Mouse (Mus musculus) midbrain, embryonic 12.5 days (tissue): ENCODE measurements around the gene Oas1h. TPM values are rescaled to one million over a fixed set of nuclear protein-coding genes. Genes with fewer than 3 reads are reported as not detected.
A peak's percentile ranks its signal among the peaks of the same experiment; 100 is the strongest.

Experiments
- ATAC-seq: fragments of 200-750 bp; cut with Nextera tagmentation; 2 replicates; pipeline ENCODE4 v1.8.0; 2017; ENCODE audit warnings: low read depth, moderate TSS enrichment, moderate library complexity; ENCODE audit not compliant: low FRiP score
- H3K27ac ChIP-seq: fragments of 300-500 bp; sonication (generic); replicated peaks from 2 replicates; pipeline ENCODE4 v1.5.1; 2016; ENCODE audit warnings: mild to moderate bottlenecking
- H3K27me3 ChIP-seq: fragments of 300-500 bp; sonication (generic); 2 replicates; pipeline ENCODE4 v1.6.1; 2016; ENCODE audit warnings: mild to moderate bottlenecking
- H3K36me3 ChIP-seq: fragments of 300-500 bp; sonication (generic); 2 replicates; pipeline ENCODE4 v1.6.1; 2016
- H3K4me1 ChIP-seq: fragments of 300-500 bp; sonication (generic); 2 replicates; pipeline ENCODE4 v1.6.1; 2016
- H3K4me2 ChIP-seq: fragments of 300-500 bp; sonication (generic); replicated peaks from 2 replicates; pipeline ENCODE4 v1.6.1; 2016; ENCODE audit warnings: mild to moderate bottlenecking, moderate library complexity
- H3K4me3 ChIP-seq: fragments of 300-500 bp; sonication (generic); 2 replicates; pipeline ENCODE4 v1.5.1; 2016; ENCODE audit warnings: mild to moderate bottlenecking
- H3K9ac ChIP-seq: fragments of 300-500 bp; sonication (generic); replicated peaks from 2 replicates; pipeline ENCODE4 v1.6.1; 2016; ENCODE audit warnings: mild to moderate bottlenecking, moderate library complexity
- H3K9me3 ChIP-seq: fragments of 300-500 bp; sonication (generic); 2 replicates; pipeline ENCODE4 v1.6.1; 2016; ENCODE audit warnings: mild to moderate bottlenecking
- WGBS: fragments of 180-500 bp; shearing (Covaris S2); methylation state at CpG from one replicate; pipeline ENCODE4 v1.1.7; 2016; 5-methylcytosine and 5-hydroxymethylcytosine counted together
- polyA plus RNA-seq: library from polyadenylated mRNA; unstranded; fragments of >200 nt; fragmentation: Nextera tagmentation; extraction: Ambion mirVana; gene quantifications from 2 replicates; pipeline ENCODE4 v1.2.1, GENCODE M21; 2016

Gene Oas1h
- not detected in 2 replicates for polyA plus RNA-seq

DNA sequence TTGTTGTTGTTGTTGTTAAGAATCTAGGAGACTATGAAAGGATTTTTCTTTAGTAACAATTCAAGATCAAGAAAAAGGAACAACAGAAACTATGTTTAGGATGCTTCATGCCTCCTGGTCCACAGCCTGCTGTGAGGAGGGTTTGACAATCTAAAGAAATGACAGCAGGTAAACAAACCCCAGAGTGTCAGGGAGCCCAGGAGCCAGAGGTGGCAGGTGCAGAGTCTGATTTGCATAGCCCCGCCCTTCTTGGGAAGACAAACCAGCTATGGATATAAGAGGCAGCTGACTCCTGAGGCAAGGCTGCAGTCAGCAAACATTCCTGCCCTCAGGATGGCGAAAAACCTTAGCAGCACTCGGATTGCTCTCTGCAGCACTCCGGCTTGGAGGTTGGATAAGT is at the start of gene Oas1h:
Oas1h (plus strand) TSS at position 301 of the 400 bp plus-strand sequence.
- Histone ChIP-seq H3K9ac (no peak within 1 kb of the TSS), H3K4me2 (no peak within 1 kb of the TSS), H3K27ac (no peak within 1 kb of the TSS), H3K27me3 (no peaks in the 10 kb centered on the region), H3K4me1 (no peaks in the 10 kb centered on the region), H3K36me3 (no peaks in the 10 kb centered on the region), H3K9me3 (no peaks in the 10 kb centered on the region), H3K4me3 (no peak within 1 kb of the TSS)
- 51% methylated on average over 4 of the region's 4 CpGs for WGBS
- no peak for ATAC-seq

DNA sequence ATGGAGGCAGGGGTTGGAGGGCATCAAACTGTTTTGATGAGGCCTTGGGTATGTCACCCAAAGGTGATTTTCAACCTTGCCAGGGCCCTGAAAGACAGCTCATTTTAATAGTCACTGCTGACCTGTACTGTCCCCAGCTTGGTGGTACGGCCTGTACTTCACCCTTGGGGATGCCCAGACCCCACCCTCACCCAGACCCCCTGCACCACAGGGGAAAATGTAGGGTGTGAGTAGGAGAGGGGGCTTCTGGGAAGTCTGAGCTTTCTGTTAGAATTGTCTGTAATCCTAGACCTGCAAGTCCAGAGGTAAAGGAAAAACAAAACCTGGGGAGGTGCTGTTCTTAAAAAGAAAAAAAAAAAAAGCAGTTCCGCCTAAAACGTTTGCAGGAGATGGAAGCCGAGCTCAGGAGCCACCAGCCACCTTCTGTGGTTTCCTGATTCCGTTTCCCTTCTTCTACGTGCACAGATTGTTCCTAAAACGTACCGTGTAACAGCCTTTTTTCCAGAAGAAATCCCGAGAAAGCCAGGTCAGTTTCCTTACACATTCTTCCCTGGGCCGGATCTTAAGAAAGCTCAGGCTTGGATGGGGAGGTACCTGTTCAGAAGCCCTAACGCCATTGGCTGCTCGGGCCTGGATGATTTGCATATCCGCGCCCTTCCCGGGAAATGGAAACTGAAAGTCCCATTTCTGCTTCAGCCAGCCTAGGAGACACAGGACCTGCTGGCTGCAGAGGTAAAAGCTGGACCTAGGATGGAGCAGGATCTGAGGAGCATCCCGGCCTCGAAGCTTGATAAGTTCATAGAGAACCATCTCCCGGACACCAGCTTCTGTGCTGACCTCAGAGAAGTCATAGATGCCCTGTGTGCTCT is 49.0 kb upstream of the Oas1h start, which contains the start of gene Oas1c:
Oas1c (minus strand) TSS at position 564 of the 869 bp plus-strand sequence.
- Histone ChIP-seq H3K9me3 (no peaks in the 10 kb centered on the region), H3K4me3 (peak within 1 kb of the TSS; percentile 21), H3K4me1 (peaks cover 11% of the 10 kb centered on the region; the same call in 1 of the 2 replicates), H3K4me2 (peak within 1 kb of the TSS; percentile 44), H3K27me3 (no peaks in the 10 kb centered on the region), H3K27ac (no peak within 1 kb of the TSS), H3K36me3 (no peaks in the 10 kb centered on the region), H3K9ac (peak within 1 kb of the TSS; percentile 32; the same call in 1 of the 2 replicates)
- WGBS, result 6% methylated on average over 18 of the region's 18 CpGs
- ATAC-seq, result peak; percentile 69; the same call in 1 of the 2 replicates

DNA sequence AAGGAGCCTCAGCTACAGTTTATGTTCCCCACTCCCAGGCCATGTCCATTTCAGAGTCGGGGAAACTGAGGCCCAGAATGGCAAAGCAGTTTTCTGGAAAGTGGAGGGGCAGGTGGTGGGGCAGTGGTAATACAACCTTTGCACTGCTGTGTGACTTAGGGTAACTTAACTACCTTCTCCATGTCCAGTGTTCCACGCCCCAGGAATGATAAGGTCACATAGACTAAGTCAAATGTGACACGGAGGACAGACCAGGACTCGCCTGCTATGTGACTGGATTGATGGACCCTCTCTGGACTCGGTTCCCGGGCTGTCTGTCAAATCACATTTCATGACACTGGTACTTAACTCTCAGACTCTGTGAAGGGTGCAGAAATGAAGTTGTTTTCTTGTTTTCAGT is 48.2 kb upstream of the Oas1h start:
- Histone ChIP-seq H3K36me3 (no peaks in the 10 kb centered on the region), H3K27me3 (no peaks in the 10 kb centered on the region), H3K9me3 (no peaks in the 10 kb centered on the region), H3K27ac (no peak overlapping the region), H3K4me3 (peak overlapping the region; percentile 21; the same call in 1 of the 2 replicates), H3K9ac (0 out of 2 replicates have a peak overlapping the region, but pooled peaks have one; percentile 32), H3K4me1 (peaks cover 11% of the 10 kb centered on the region; the same call in 1 of the 2 replicates), H3K4me2 (peak overlapping the region; percentile 44; the same call in 1 of the 2 replicates)
- no peak for ATAC-seq
- 84% methylated on average over 6 of the region's 6 CpGs for WGBS

DNA sequence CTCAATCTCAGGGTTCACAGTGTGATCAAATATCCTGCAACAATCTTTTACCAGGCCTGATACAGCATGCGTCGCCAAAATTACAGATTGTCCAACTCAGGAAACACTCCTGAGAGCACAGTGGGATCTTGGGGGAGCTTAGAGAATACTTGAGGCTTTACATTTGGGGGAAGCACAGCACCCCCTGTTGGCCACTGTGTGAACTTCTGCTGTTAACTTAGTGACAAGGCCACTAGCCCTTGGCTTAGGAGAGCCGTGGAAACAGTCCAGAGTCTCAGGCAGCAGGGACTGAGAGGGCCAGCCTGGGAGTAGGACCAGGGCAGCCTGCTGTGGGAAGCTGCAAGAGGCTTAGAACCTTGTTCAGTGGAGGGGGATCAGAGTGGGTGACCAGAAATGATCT is 45.3 kb upstream of the Oas1h start:
- peaks cover 8% of the 10 kb centered on the region; the same call in 1 of the 2 replicates for H3K9me3 ChIP-seq
- peaks cover 11% of the 10 kb centered on the region; the same call in 1 of the 2 replicates for H3K4me1 ChIP-seq
- no peak overlapping the region for H3K27ac ChIP-seq
- 71% methylated on average over 3 of the region's 3 CpGs for WGBS
- H3K36me3 ChIP-seq, result no peaks in the 10 kb centered on the region
- no peak overlapping the region for H3K9ac ChIP-seq
- no peak overlapping the region for H3K4me3 ChIP-seq
- no peak for ATAC-seq
- H3K4me2 ChIP-seq, result no peak overlapping the region
- H3K27me3 ChIP-seq, result no peaks in the 10 kb centered on the region

DNA sequence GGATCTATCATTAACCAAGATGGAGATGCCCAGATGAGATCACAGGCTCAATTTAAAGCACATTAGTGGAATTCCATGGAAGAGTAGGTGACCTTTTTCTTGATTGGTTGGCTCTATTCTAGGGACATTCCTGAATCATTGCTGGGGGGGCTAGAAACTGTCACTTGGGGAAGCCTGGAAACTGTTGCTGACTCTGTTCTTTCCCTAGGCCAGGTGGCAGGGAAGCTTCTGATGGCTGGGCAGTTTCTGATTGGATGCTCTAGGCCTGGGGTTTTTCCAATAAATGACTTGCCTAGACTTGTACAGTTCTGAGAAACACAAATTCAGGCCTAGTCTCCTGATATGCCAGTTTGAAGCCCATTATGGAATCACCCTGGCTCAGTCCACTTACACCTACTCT is 42.2 kb upstream of the Oas1h start:
- Histone ChIP-seq H3K9me3 (peaks cover 8% of the 10 kb centered on the region; the same call in 1 of the 2 replicates), H3K27ac (no peak overlapping the region), H3K27me3 (no peaks in the 10 kb centered on the region), H3K4me1 (no peaks in the 10 kb centered on the region), H3K4me2 (no peak overlapping the region), H3K4me3 (no peak overlapping the region), H3K36me3 (no peaks in the 10 kb centered on the region), H3K9ac (no peak overlapping the region)
- ATAC-seq, result no peak

DNA sequence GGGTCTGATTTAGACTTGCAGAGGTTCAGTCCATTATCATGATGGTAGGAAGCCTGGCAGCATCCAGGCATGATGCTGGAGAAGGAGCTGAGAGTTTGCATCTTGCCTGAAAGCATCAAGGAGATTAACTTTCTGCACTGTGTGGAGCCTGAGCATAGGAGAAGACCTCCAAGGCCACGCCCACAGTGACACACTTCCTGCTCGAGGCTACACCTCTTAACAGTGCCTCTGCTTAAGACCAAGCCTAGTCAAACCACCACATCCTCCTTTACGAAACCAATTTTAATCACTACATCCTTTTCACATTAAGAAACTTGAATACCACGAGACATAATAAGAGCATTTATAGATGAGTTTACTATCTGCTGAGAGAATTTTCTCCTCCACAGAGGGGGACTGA is 30.2 kb upstream of the Oas1h start:
- no peaks in the 10 kb centered on the region for H3K9me3 ChIP-seq
- no peak overlapping the region for H3K4me3 ChIP-seq
- H3K9ac ChIP-seq, result no peak overlapping the region
- 0 out of 2 replicates have a peak, but pooled peaks cover 1% of the 10 kb centered on the region for H3K27me3 ChIP-seq
- H3K27ac ChIP-seq, result no peak overlapping the region
- no peaks in the 10 kb centered on the region for H3K36me3 ChIP-seq
- no peak for ATAC-seq
- H3K4me2 ChIP-seq, result no peak overlapping the region
- WGBS, result 86% methylated on average over 4 of the region's 4 CpGs
- H3K4me1 ChIP-seq, result peaks cover 11% of the 10 kb centered on the region

DNA sequence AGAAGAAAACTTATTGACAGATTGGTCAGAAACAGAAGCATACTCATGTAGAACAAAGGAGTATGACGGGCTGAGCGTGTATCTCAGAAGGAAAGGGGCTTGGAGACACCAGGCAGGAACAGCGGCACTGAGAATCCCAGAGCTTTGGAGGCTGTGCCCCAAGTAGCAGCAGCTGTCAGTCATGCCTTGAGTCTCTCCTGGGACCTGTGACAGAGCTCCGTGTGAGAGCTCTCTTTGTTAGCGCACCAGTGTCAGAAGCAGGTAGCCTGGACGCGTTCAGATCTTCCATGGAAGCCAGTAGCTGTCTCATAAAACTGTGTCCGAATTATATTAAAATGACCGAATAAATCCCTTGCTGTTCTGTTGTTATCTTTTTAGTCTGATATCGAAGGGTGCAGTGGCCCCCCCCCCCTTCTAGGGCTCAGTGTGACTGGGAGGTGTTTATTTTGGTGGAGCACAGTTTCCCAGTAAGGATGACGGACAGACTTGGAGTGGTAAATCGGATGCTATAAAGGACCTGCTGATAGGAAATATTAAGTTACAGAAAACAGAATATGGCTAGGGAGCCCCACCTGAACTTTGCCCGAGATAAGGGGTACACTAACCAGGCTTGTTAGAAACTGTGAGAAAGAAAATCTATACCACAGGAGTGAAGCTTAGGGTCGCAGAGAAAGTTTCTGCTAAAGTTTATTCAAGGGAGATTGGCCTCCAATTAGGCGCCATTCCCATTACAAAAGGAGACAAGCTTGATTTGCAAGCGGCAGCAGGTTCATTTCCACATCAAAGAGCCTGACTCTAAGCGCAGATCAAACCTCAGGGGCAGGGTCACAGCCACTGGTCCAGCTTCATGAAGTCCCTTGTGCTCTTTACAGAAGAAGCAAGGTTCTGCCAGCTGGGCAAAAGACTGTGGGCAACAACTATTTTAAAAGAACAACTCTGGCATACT is 27.6 kb upstream of the Oas1h start:
- H3K36me3 ChIP-seq, result no peaks in the 10 kb centered on the region

DNA sequence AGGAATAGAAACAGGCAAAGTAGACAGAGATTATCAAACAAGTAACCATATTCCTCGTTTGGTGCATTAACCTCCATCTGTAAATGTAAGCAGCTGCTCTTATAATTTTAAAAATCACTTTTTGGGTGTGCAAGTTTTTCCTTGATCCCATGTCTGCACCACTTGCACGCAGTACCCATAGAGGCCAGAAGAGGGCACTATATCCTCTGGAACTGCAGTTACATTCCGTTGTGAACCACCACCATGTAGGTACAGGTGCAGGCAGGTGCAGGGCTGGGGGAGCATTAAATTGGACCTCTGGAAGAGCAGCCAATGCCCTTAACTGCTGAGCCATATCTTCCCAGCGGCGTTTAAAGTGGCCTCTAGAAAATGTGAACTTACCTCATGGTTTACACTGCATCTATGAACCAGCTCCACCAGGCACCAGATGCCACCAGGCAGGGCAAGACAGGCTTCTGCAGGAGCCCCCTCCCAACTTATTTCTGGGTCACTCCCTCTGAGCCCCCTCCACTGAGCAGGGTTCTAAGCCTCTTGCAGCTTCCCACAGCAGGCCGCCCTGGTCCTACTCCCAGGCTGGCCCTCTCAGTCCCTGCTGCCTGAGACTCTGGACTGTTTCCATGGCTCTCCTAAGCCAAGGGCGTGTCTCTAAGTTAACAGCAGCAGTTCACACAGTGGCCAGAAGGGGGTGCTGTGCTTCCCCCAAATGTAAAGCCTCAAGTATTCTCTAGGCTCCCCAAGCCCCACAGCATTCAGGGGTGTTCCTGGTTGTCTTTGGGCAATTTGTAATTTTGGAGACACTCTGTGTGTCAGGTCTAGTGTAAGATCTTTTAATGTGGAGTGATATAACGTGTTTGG is 24.3 kb upstream of the Oas1h start:
- Histone ChIP-seq H3K4me2 (no peak overlapping the region), H3K4me3 (no peak overlapping the region), H3K9me3 (no peaks in the 10 kb centered on the region), H3K27ac (no peak overlapping the region), H3K9ac (no peak overlapping the region), H3K36me3 (no peaks in the 10 kb centered on the region), H3K27me3 (0 out of 2 replicates have a peak, but pooled peaks cover 4% of the 10 kb centered on the region), H3K4me1 (peaks cover 11% of the 10 kb centered on the region)
- WGBS, result 8% methylated on average over 8 of the region's 8 CpGs
- no peak for ATAC-seq

More for the DNA sequence above, 27.6 kb upstream of the Oas1h start:
- H3K9me3 ChIP-seq, result no peaks in the 10 kb centered on the region
- H3K4me1 ChIP-seq, result peaks cover 11% of the 10 kb centered on the region
- H3K4me3 ChIP-seq, result no peak overlapping the region
- ATAC-seq, result no peak
- H3K4me2 ChIP-seq, result peak overlapping the region; percentile 30
- peak overlapping the region; percentile 39 for H3K27ac ChIP-seq
- 12% methylated on average over 17 of the region's 17 CpGs for WGBS
- H3K27me3 ChIP-seq, result 0 out of 2 replicates have a peak, but pooled peaks cover 4% of the 10 kb centered on the region
- 0 out of 2 replicates have a peak overlapping the region, but pooled peaks have one; percentile 37 for H3K9ac ChIP-seq

DNA sequence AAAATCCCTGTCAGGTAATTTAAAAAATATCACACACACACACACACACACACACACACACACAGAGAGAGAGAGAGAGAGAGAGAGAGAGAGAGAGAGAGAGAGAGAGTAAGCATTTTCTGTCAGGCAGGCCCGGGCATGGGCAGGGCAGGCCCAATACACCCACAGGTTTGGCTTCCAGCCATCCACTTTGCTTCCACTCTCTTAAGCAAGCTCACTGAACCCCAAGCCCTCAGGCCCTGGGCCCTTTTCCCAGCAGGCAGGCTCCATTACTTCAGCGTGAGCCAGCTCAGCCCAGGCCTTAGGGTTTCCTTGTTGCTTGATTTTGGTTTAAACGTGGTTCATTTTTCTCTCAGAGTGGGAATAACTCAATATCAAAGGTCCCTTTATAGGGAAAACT is 16.5 kb upstream of the Oas1h start:
- Histone ChIP-seq H3K4me1 (no peaks in the 10 kb centered on the region), H3K9me3 (no peaks in the 10 kb centered on the region), H3K36me3 (no peaks in the 10 kb centered on the region), H3K4me3 (no peak overlapping the region), H3K27me3 (no peaks in the 10 kb centered on the region), H3K27ac (no peak overlapping the region), H3K9ac (no peak overlapping the region), H3K4me2 (no peak overlapping the region)
- no peak for ATAC-seq
- WGBS, result 88% methylated on average over 3 of the region's 3 CpGs

DNA sequence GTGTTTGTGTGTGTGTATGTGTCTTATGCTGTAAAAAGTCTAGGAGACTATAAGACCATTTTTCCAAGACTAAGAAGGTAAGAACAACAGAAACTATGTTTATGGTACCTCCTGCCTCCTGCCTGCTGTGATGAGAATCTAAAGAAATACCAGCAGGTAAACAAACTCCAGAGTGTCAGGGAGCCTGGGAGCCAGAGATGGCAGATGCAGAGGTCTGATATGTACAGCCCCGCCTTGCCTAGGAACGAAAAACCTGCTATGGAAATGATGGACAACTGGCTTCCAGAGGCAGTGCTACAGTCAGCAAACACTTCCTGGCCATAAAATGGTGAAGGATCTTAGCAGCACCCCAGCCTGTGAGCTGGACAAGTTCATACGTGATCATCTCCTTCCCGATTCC is 14.2 kb upstream of the Oas1h start, which contains the start of gene Oas1f:
Oas1f (plus strand) TSS at position 301 of the 400 bp plus-strand sequence.
- Histone ChIP-seq H3K4me1 (no peaks in the 10 kb centered on the region), H3K9me3 (no peaks in the 10 kb centered on the region), H3K4me2 (no peak within 1 kb of the TSS), H3K27ac (no peak within 1 kb of the TSS), H3K36me3 (no peaks in the 10 kb centered on the region), H3K9ac (no peak within 1 kb of the TSS), H3K27me3 (no peaks in the 10 kb centered on the region), H3K4me3 (no peak within 1 kb of the TSS)
- WGBS, result 86% methylated on average over 4 of the region's 4 CpGs
- no peak for ATAC-seq

DNA sequence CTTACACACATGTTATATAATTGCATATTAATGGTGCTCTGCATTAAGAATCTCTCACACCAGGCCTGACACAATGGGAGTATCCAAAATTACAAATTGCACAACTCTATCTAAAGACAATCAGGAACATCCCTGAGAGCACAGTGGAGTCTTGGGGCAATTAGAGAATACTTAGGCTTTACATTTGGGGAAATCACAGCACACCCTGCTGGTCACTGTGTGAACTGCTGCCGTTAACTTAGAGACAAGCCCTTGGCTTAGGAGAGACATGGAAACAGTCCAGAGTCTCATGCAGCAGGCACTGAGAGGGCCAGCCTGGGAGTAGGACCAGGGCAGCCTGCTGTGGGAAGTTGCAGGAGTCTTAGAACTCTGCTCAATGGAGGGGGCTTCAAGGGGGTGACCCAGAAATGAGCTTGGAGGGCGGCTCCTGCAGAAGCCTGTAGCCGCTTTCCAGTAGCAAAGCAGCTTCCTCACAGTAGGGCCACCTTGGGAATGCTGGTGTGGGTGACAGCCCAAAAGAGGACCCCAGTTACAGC is 11.6 kb upstream of the Oas1h start:
- no peak overlapping the region for H3K9ac ChIP-seq
- no peaks in the 10 kb centered on the region for H3K4me1 ChIP-seq
- H3K27ac ChIP-seq, result no peak overlapping the region
- peaks cover 11% of the 10 kb centered on the region for H3K9me3 ChIP-seq
- H3K4me3 ChIP-seq, result no peak overlapping the region
- ATAC-seq, result no peak
- 58% methylated on average over 3 of the region's 3 CpGs for WGBS
- H3K36me3 ChIP-seq, result no peaks in the 10 kb centered on the region
- no peaks in the 10 kb centered on the region for H3K27me3 ChIP-seq
- H3K4me2 ChIP-seq, result no peak overlapping the region
